Mouse (Mus musculus): Measurements from ENCODE around the gene C2cd5. TPM values are rescaled to one million over a fixed set of nuclear protein-coding genes. Genes with fewer than 3 reads are reported as not detected.
"Not testable (repeated sequence)": the region's sequence is repeated elsewhere in the genome, so short reads cannot be mapped to it uniquely, and the experiment has no call there.

Gene C2cd5
- total RNA-seq (2021) = 10 to 100 TPM; 62.6 to 67.3 TPM

- intact Hi-C loops (cut with DNase I) = loop anchor here (5.0 kb wide), 1 partner anchor 63 kb away; no protein-coding TSS in a partner anchor
- peak; percentile 94 to 99 for DNase-seq (ENCODE audit: extremely low spot score in 1 of 2, low spot score in 2 of 2)
Measured at GRCm38 (mm10) chr6:143099681-143100382, at the start of gene C2cd5. Gene C2cd5, minus strand, starts transcription at chr6:143100141.

- intact Hi-C loops (cut with DNase I) = no loop called here
- no peak for DNase-seq (ENCODE audit: extremely low spot score in 1 of 2, low spot score in 2 of 2)
Measured at GRCm38 (mm10) chr6:143148868-143149267, 48.9 kb upstream of the C2cd5 start.

- intact Hi-C loops (cut with DNase I) = no loop called here
- DNase-seq (ENCODE audit: extremely low spot score in 1 of 2, low spot score in 2 of 2) = peak in 1 of 2 experiments; percentile 59
Measured at GRCm38 (mm10) chr6:143146756-143147155, 46.8 kb upstream of the C2cd5 start.

GRCm38 (mm10) chr6:143145051-143145450, 45.1 kb upstream of the C2cd5 start:
- DNase-seq (ENCODE audit: extremely low spot score in 1 of 2, low spot score in 2 of 2) = no peak
- intact Hi-C loops (cut with DNase I) = no loop called here

DNA sequence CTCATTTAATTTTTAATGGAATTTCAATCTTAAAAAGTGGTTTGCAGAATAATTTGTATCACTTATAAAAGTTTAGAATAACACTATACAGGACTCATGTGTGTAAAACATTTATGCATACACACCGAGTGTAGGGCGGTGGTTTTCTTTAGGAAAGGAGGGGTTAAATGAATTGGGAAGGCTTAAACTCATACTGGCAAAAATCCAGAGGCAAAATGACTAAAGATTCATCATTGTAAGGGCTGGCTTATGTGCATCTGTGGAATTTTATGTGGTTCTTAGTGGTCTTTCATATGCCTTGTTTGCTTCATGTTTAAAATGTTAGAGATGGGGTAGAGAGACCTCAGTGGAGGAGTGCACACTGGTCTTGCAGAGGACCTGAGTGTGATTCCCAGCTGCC, 44.6 kb upstream of the C2cd5 start:
- intact Hi-C loops (cut with DNase I) = no loop called here
- DNase-seq (ENCODE audit: extremely low spot score in 1 of 2, low spot score in 2 of 2) = no peak

DNA sequence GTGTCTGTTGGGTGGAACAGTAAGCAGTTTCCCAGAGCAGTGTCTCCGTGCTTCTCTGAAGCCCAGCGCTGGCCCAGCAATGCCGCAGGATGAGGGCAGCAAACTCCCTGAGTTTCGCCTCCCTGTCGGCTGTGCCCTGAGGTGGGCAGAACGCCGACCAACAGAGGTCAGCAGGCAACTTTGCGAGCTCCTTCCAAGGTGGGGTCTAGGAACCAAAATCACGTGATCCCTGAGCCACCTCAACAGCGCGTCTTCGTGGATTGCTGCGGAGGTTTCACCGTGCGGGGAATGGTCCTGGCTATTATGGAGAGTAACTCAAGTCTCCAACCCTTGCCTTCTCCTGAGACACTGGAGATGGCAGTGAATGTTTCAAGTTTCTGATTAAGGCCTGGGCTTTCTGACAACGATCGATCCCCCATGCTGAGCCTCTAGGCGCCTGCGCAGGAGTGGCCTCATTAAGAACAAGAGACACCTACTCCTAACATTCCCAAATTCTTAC, 43.9 kb upstream of the C2cd5 start:
- intact Hi-C loops (cut with DNase I) = no loop called here
- DNase-seq (ENCODE audit: extremely low spot score in 1 of 2, low spot score in 2 of 2) = peak in 1 of 2 experiments; percentile 36

DNA sequence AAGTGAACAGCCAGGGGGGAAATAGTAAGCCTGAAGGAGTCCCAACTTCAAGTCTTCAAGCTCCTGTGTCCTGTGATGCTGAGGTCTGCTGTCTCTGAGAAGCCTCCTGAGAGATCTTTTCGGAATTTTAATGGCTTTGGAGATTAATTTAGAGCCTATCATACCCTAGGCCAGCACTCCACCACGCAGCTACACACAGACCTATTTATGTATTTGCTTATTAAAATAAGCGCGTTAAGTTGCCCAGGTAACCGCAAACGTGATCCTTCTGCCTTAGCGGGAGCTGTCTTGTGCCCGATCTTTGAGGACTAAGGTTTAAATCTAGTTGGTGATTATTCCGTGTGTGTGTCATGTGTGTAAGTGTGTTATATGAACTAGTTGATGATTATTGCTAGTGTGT, 43.4 kb upstream of the C2cd5 start:
- no peak for DNase-seq (ENCODE audit: extremely low spot score in 1 of 2, low spot score in 2 of 2)
- intact Hi-C loops (cut with DNase I) = no loop called here

DNA sequence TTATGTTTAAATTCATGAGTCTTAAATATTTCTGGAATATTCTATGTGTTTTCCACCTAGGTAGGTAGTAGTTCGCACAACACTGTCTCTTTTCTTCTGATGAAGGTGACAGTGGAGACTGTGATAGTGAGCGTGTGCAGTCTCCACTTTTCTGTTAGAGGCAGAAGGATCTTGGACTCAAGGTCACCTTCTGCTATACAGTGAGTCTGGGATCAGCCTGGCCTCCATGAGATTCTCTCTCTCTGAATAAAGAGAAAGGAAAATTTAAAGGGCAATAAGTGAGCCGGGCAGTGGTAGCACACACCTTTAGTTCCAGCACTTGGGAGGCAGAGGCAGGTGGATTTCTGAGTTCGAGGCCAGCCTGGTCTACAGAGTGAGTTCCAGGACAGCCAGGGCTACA, 42.9 kb upstream of the C2cd5 start:
- intact Hi-C loops (cut with DNase I) = no loop called here
- no peak for DNase-seq (ENCODE audit: extremely low spot score in 1 of 2, low spot score in 2 of 2)

- intact Hi-C loops (cut with DNase I); DNase-seq (ENCODE audit: extremely low spot score in 1 of 2, low spot score in 2 of 2): not testable (repeated sequence)
Measured at GRCm38 (mm10) chr6:143141624-143142592, 42.0 kb upstream of the C2cd5 start.

- DNase-seq (ENCODE audit: extremely low spot score in 1 of 2, low spot score in 2 of 2) = no peak
- intact Hi-C loops (cut with DNase I) = no loop called here
Measured at GRCm38 (mm10) chr6:143140884-143141283, 40.9 kb upstream of the C2cd5 start.

DNA sequence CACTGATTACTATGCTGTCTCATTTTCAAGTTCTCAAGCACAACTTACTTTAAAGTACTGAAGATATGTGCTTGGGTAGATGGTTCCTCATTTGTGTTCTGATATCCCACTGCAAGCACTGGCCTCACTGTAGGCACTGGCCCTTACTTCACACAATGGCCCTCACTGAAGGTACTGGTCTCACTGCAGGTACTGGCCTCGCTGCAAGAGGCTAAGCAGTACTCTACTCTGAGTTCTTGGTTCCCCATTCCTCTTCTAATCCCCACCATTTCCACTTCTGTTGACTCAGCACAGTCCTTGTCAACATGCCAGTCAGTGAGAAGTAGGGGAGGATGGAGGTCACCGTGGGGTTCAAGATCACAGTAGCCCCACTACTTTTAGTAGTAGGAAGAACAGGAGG, 39.5 kb upstream of the C2cd5 start:
- intact Hi-C loops (cut with DNase I) = no loop called here

GRCm38 (mm10) chr6:143137341-143137740, 37.4 kb upstream of the C2cd5 start:
- intact Hi-C loops (cut with DNase I) = no loop called here
- DNase-seq (ENCODE audit: extremely low spot score in 1 of 2, low spot score in 2 of 2) = no peak

More for the DNA sequence above, 39.5 kb upstream of the C2cd5 start:
- no peak for DNase-seq (ENCODE audit: extremely low spot score in 1 of 2, low spot score in 2 of 2)

- intact Hi-C loops (cut with DNase I) = no loop called here
- no peak for DNase-seq (ENCODE audit: extremely low spot score in 1 of 2, low spot score in 2 of 2)
Measured at GRCm38 (mm10) chr6:143136688-143137087, 36.7 kb upstream of the C2cd5 start.

GRCm38 (mm10) chr6:143135097-143135496, 35.2 kb upstream of the C2cd5 start:
- intact Hi-C loops (cut with DNase I) = no loop called here
- DNase-seq (ENCODE audit: extremely low spot score in 1 of 2, low spot score in 2 of 2) = no peak

GRCm38 (mm10) chr6:143133150-143133549, 33.2 kb upstream of the C2cd5 start:
- intact Hi-C loops (cut with DNase I) = no loop called here
- no peak for DNase-seq (ENCODE audit: extremely low spot score in 1 of 2, low spot score in 2 of 2)

- no peak for DNase-seq (ENCODE audit: extremely low spot score in 1 of 2, low spot score in 2 of 2)
- intact Hi-C loops (cut with DNase I) = no loop called here
Measured at GRCm38 (mm10) chr6:143131895-143132652, 32.1 kb upstream of the C2cd5 start.

- intact Hi-C loops (cut with DNase I) = no loop called here
- no peak for DNase-seq (ENCODE audit: extremely low spot score in 1 of 2, low spot score in 2 of 2)
Measured at GRCm38 (mm10) chr6:143130411-143130810, 30.5 kb upstream of the C2cd5 start.

- no peak for DNase-seq (ENCODE audit: extremely low spot score in 1 of 2, low spot score in 2 of 2)
- intact Hi-C loops (cut with DNase I) = no loop called here
Measured at GRCm38 (mm10) chr6:143129952-143130351, 30.0 kb upstream of the C2cd5 start.

- DNase-seq (ENCODE audit: extremely low spot score in 1 of 2, low spot score in 2 of 2) = no peak
- intact Hi-C loops (cut with DNase I) = no loop called here
Measured at GRCm38 (mm10) chr6:143129466-143129865, 29.5 kb upstream of the C2cd5 start.
